In genomic region chr15:83530688-83531087, GRCm38 (mm10) we compare ENCODE assay signal across 12 mouse cellular contexts. TPM values are rescaled to one million over a fixed set of nuclear protein-coding genes. Genes with fewer than 3 reads are reported as not detected.
DNase-seq lines count a peak whose midpoint lies in the region; ATAC-seq and TF ChIP-seq lines count a peak whose summit lies in the region.
"Had no signal": no experiment of that assay in that cellular context is flagged by ENCODE, and none has a peak within 500 bp of the region (broad histone marks: within the 10 kb centered on the region; RNA-seq: fewer than 3 reads in every experiment).

No protein-coding gene starts in this region.

- H3K27me3 ChIP-seq in lung, embryonic 15.5 days, result peaks cover 22% of the 10 kb centered on the region
- H3K27me3 ChIP-seq in stomach, postnatal 0 days (ENCODE audit: control insufficient read depth, insufficient read depth, low read length), result no peaks in the 10 kb centered on the region

- peak; percentile 93 for DNase-seq in heart, adult 11 months
- no peak for DNase-seq in heart, adult 8-10 months (ENCODE audit: low spot score)
- no peak for DNase-seq in lung, postnatal 10 days
- DNase-seq in kidney, postnatal 25 days, result peak; percentile 66 to 86
- no peak for DNase-seq in stomach, postnatal 0 days (ENCODE audit: low spot score)
- DNase-seq in layer of hippocampus, adult 18-20 months (ENCODE audit: low spot score in 2 of 2), result no peak
- DNase-seq in adrenal gland, adult 2 months, result no peak
- DNase-seq: B cell, adult 2 months; gastrocnemius, postnatal 14 days; thymus, adult 18-20 months had no signal

- H3K27ac ChIP-seq in lung, embryonic 15.5 days, result peak overlapping the region; percentile 80
- H3K27ac ChIP-seq in stomach, postnatal 0 days (replicated peaks), result peak overlapping the region; percentile 58; the same call in 1 of the 2 replicates
- H3K27ac ChIP-seq: macrophage had no signal

- no peak overlapping the region for H3K4me3 ChIP-seq in lung, embryonic 15.5 days
- no peak overlapping the region for H3K4me3 ChIP-seq in stomach, postnatal 0 days (ENCODE audit: low read depth, low read length)

- WGBS in lung, embryonic 15.5 days, result 51% methylated on average over 6 of the region's 6 CpGs
- 56% methylated on average over 6 of the region's 6 CpGs for WGBS in stomach, postnatal 0 days

- no peaks in the 10 kb centered on the region for H3K9me3 ChIP-seq in lung, embryonic 15.5 days
- no peaks in the 10 kb centered on the region for H3K9me3 ChIP-seq in stomach, postnatal 0 days (ENCODE audit: control insufficient read depth, low read length)

- no peaks in the 10 kb centered on the region for H3K36me3 ChIP-seq in lung, embryonic 15.5 days
- H3K36me3 ChIP-seq in stomach, postnatal 0 days (ENCODE audit: control insufficient read depth, insufficient read depth, low read length), result no peaks in the 10 kb centered on the region

- H3K4me2 ChIP-seq in lung, embryonic 15.5 days, result no peak overlapping the region; the same call in 1 of the 2 replicates
- no peak overlapping the region for H3K4me2 ChIP-seq in stomach, postnatal 0 days (replicated peaks; ENCODE audit: low read depth)

- no peak overlapping the region for H3K9ac ChIP-seq in lung, embryonic 15.5 days
- H3K9ac ChIP-seq in stomach, postnatal 0 days (ENCODE audit: low read length), result no peak overlapping the region

- no peak for ATAC-seq in lung, embryonic 15.5 days (ENCODE audit: borderline replicate concordance, extremely low read depth, low FRiP score, low TSS enrichment)
- peak; percentile 8; the same call in 1 of the 2 replicates for ATAC-seq in stomach, postnatal 0 days (ENCODE audit: low FRiP score, low TSS enrichment)

- TF ChIP-seq CTCF in stomach, postnatal 0 days (IDR thresholded peaks at IDR 0.05; ENCODE audit: low read depth), result no peak

- TF ChIP-seq EP300 in stomach, postnatal 0 days (optimal IDR thresholded peaks at IDR 0.05), result no peak

- H3K4me1 ChIP-seq in lung, embryonic 15.5 days, result peaks cover 42% of the 10 kb centered on the region
- no peaks in the 10 kb centered on the region; the same call in 1 of the 2 replicates for H3K4me1 ChIP-seq in stomach, postnatal 0 days (replicated peaks; ENCODE audit: control insufficient read depth, insufficient read depth)

RNA-seq across cellular contexts. Expression of gene Bik, which starts 4.0 kb away (rescaled TPM):
- total RNA-seq in heart, adult 8-10 months (2022), result 10 to 100 TPM in 1 of 4 experiments, 1 to 10 TPM in 3; 7.6 to 12.5 (median 9.4) TPM
- polyA plus RNA-seq in lung, embryonic 15.5 days (2015; fragmentation: Nextera tagmentation; extraction: Ambion mirVana), result 15.2 and 16.1 TPM in 2 replicates
- polyA plus RNA-seq in stomach, postnatal 0 days (2015; fragmentation: Nextera tagmentation; extraction: Ambion mirVana), result 4.2 and 5.2 TPM in 2 replicates
- total RNA-seq in layer of hippocampus, adult 18-20 months (2021), result under 1 TPM; 0.43 to 0.47 TPM
- 1 to 10 TPM; 3.2 to 7.3 TPM for total RNA-seq in adrenal gland, adult 2 months (2021)
- polyA plus RNA-seq in adrenal gland, adult 2 months (2012; rRNA removed), result 9.1 and 11.4 TPM in 2 replicates
- polyA plus RNA-seq: macrophage had no signal

RNA-seq across cellular contexts. Expression of gene Ttll1, which starts 20.0 kb away (rescaled TPM):
- total RNA-seq in heart, adult 8-10 months (2022), result 10 to 100 TPM; 51.7 to 73.3 (median 59.8) TPM
- polyA plus RNA-seq in lung, embryonic 15.5 days (2015; fragmentation: Nextera tagmentation; extraction: Ambion mirVana), result 21.0 and 23.1 TPM in 2 replicates
- polyA plus RNA-seq in stomach, postnatal 0 days (2015; fragmentation: Nextera tagmentation; extraction: Ambion mirVana), result 10.2 and 11.4 TPM in 2 replicates
- total RNA-seq in layer of hippocampus, adult 18-20 months (2021), result 10 to 100 TPM; 36.0 to 38.5 TPM
- 10 to 100 TPM in 1 of 2 experiments, 1 to 10 TPM in 1; 7.4 to 13.6 TPM for total RNA-seq in adrenal gland, adult 2 months (2021)
- 4.5 and 4.7 TPM in 2 replicates for polyA plus RNA-seq in adrenal gland, adult 2 months (2012; rRNA removed)

RNA-seq across cellular contexts. Expression of gene Tspo, which starts 32.7 kb away (rescaled TPM):
- 10 to 100 TPM; 57.1 to 66.2 (median 60.4) TPM for total RNA-seq in heart, adult 8-10 months (2022)
- 99.8 and 105 TPM in 2 replicates for polyA plus RNA-seq in lung, embryonic 15.5 days (2015; fragmentation: Nextera tagmentation; extraction: Ambion mirVana)
- polyA plus RNA-seq in stomach, postnatal 0 days (2015; fragmentation: Nextera tagmentation; extraction: Ambion mirVana), result 277 and 284 TPM in 2 replicates
- total RNA-seq in layer of hippocampus, adult 18-20 months (2021), result 1 to 10 TPM; 6.7 to 8.5 TPM
- total RNA-seq in adrenal gland, adult 2 months (2021), result 100 to 1,000 TPM; 298 to 606 TPM
- 1,564 and 1,830 TPM in 2 replicates for polyA plus RNA-seq in adrenal gland, adult 2 months (2012; rRNA removed)

RNA-seq across cellular contexts. Expression of gene Mcat, which starts 32.9 kb away (rescaled TPM):
- 10 to 100 TPM; 43.6 to 51.3 (median 46.9) TPM for total RNA-seq in heart, adult 8-10 months (2022)
- 34.3 and 34.7 TPM in 2 replicates for polyA plus RNA-seq in lung, embryonic 15.5 days (2015; fragmentation: Nextera tagmentation; extraction: Ambion mirVana)
- polyA plus RNA-seq in stomach, postnatal 0 days (2015; fragmentation: Nextera tagmentation; extraction: Ambion mirVana), result 24.9 and 25.5 TPM in 2 replicates
- 10 to 100 TPM; 21.8 to 29.3 TPM for total RNA-seq in layer of hippocampus, adult 18-20 months (2021)
- 10 to 100 TPM; 26.2 to 45.8 TPM for total RNA-seq in adrenal gland, adult 2 months (2021)
- polyA plus RNA-seq in adrenal gland, adult 2 months (2012; rRNA removed), result 86.0 and 113 TPM in 2 replicates

Comparison
In these comparisons a context has a peak if more than half of its experiments do, and no peak if none do; other contexts are left out.
1. DNase-seq: peak in heart, adult 11 months (single experiment) and kidney, postnatal 25 days (2 of 2); none in heart, adult 8-10 months (single experiment), lung, postnatal 10 days (single experiment), stomach, postnatal 0 days (single experiment), layer of hippocampus, adult 18-20 months (0 of 2) and adrenal gland, adult 2 months (single experiment).
2. RNA of gene Tspo, which starts 32.7 kb away (total RNA-seq): 298 to 606 TPM in adrenal gland, adult 2 months and 57.1 to 66.2 TPM in heart, adult 8-10 months; 6.7 to 8.5 TPM in layer of hippocampus, adult 18-20 months; every median in the first group is over 4 times any median in the second.